Mouse (Mus musculus) midbrain, postnatal 0 days (tissue): ENCODE measurements around the gene Metrnl. TPM values are rescaled to one million over a fixed set of nuclear protein-coding genes. Genes with fewer than 3 reads are reported as not detected.
A peak's percentile ranks its signal among the peaks of the same experiment; 100 is the strongest.

Source experiments
- ATAC-seq: fragments of 200-750 bp; cut with Nextera tagmentation; 2 replicates; pipeline ENCODE4 v1.8.0; 2017; ENCODE audit warnings: moderate number of reproducible peaks, mild to moderate bottlenecking, moderate TSS enrichment, moderate library complexity; ENCODE audit not compliant: low FRiP score
- DNase-seq: peaks from one replicate; pipeline ENCODE4 v3.0.0-alpha.2; 2015; ENCODE audit warnings: low spot score
- H3K27ac ChIP-seq: fragments of 300-500 bp; sonication (generic); 2 replicates; pipeline ENCODE4 v1.5.1; 2014; ENCODE audit warnings: low read depth, mild to moderate bottlenecking, low read length, mixed read lengths
- H3K27me3 ChIP-seq: fragments of 300-500 bp; sonication (generic); 2 replicates; pipeline ENCODE4 v1.6.1; 2014; ENCODE audit warnings: low read length, control low read depth, mixed read lengths; ENCODE audit not compliant: insufficient read depth
- H3K36me3 ChIP-seq: fragments of 300-500 bp; sonication (generic); 2 replicates; pipeline ENCODE4 v1.6.1; 2014; ENCODE audit warnings: low read length, control low read depth, mixed read lengths; ENCODE audit not compliant: insufficient read depth
- H3K4me1 ChIP-seq: fragments of 300-500 bp; sonication (generic); 2 replicates; pipeline ENCODE4 v1.6.1; 2014; ENCODE audit warnings: mild to moderate bottlenecking, control low read depth, antibody characterized with exemption, low read length, mixed read lengths; ENCODE audit not compliant: insufficient read depth
- H3K4me2 ChIP-seq: fragments of 300-500 bp; sonication (generic); 2 replicates; pipeline ENCODE4 v1.6.1; 2014; ENCODE audit warnings: low read depth, mild to moderate bottlenecking, low read length, mixed read lengths; ENCODE audit not compliant: poor library complexity, severe bottlenecking
- H3K4me3 ChIP-seq: fragments of 300-500 bp; sonication (generic); 2 replicates; pipeline ENCODE4 v1.5.1; 2014; ENCODE audit warnings: low read depth, mild to moderate bottlenecking, low read length, moderate library complexity
- H3K9ac ChIP-seq: fragments of 300-500 bp; sonication (generic); replicated peaks from 2 replicates; pipeline ENCODE4 v1.6.1; 2014; ENCODE audit warnings: mild to moderate bottlenecking, low read length, moderate library complexity, mixed read lengths; ENCODE audit not compliant: poor library complexity, severe bottlenecking
- H3K9me3 ChIP-seq: fragments of 300-500 bp; sonication (generic); 2 replicates; pipeline ENCODE4 v1.6.1; 2016; ENCODE audit warnings: low read length, control low read depth
- CTCF ChIP-seq: IDR thresholded peaks from 2 replicates; pipeline ENCODE4 v1.5.1; 2016; ENCODE audit warnings: antibody characterized with exemption, mild to moderate bottlenecking
- WGBS: fragments of 180-500 bp; shearing (Covaris S2); extraction: QIAGEN DNeasy Blood & Tissue Kit; methylation state at CpG from one replicate; pipeline ENCODE4 v1.1.7; 2014; 5-methylcytosine and 5-hydroxymethylcytosine counted together
- polyA plus RNA-seq: library from polyadenylated mRNA; unstranded; fragments of >200 nt; fragmentation: Nextera tagmentation; extraction: Ambion mirVana; gene quantifications from 2 replicates; pipeline ENCODE4 v1.2.1, GENCODE M21; 2015
- total RNA-seq: library from RNA; depleted of rRNA; stranded (reverse); fragments of >200 nt; gene quantifications from 2 replicates; pipeline ENCODE4 v1.2.3, GENCODE M21; 2014

The Metrnl gene
- total and polyA plus RNA-seq, 2 experiments from 2014 or later: 12.5 to 15.8 TPM

GRCm38 (mm10) chr11:121679581-121679980 lies 21.8 kb upstream of the Metrnl start:
- DNase-seq: no peak
- H3K36me3 ChIP-seq: no peaks in the 10 kb centered on the region
- no peak for ATAC-seq
- H3K9me3 ChIP-seq: no peaks in the 10 kb centered on the region
- H3K27ac ChIP-seq: no peak overlapping the region
- no peak overlapping the region for H3K9ac ChIP-seq
- no peak for TF ChIP-seq CTCF
- H3K4me3 ChIP-seq: no peak overlapping the region
- H3K4me2 ChIP-seq: no peak overlapping the region
- H3K4me1 ChIP-seq: no peaks in the 10 kb centered on the region
- 95% methylated on average over 2 of the region's 2 CpGs for WGBS
- H3K27me3 ChIP-seq: no peaks in the 10 kb centered on the region

- ATAC-seq: no peak
- no peak for TF ChIP-seq CTCF
- Histone ChIP-seq H3K27me3 (no peaks in the 10 kb centered on the region), H3K36me3 (no peaks in the 10 kb centered on the region), H3K9me3 (no peaks in the 10 kb centered on the region), H3K4me3 (no peak overlapping the region), H3K27ac (no peak overlapping the region), H3K9ac (no peak overlapping the region), H3K4me1 (no peaks in the 10 kb centered on the region), H3K4me2 (no peak overlapping the region)
- DNase-seq: no peak
- 81% methylated on average over 5 of the region's 5 CpGs for WGBS
Observed at GRCm38 (mm10) chr11:121680750-121681149, 20.6 kb upstream of the Metrnl start.

GRCm38 (mm10) chr11:121683243-121683642 lies 18.1 kb upstream of the Metrnl start:
- H3K4me1 ChIP-seq: no peaks in the 10 kb centered on the region
- ATAC-seq (peak; percentile 41; the same call in 1 of the 2 replicates), DNase-seq (peak; percentile 67)
- no peak overlapping the region for H3K4me2 ChIP-seq
- H3K27me3 ChIP-seq: no peaks in the 10 kb centered on the region
- H3K9me3 ChIP-seq: no peaks in the 10 kb centered on the region
- H3K4me3 ChIP-seq: no peak overlapping the region
- TF ChIP-seq CTCF: no peak
- 51% methylated on average over 3 of the region's 3 CpGs for WGBS
- no peak overlapping the region for H3K27ac ChIP-seq
- H3K9ac ChIP-seq: no peak overlapping the region
- no peaks in the 10 kb centered on the region for H3K36me3 ChIP-seq

- DNase-seq: no peak
- no peak for TF ChIP-seq CTCF
- WGBS: 71% methylated on average over 6 of the region's 6 CpGs
- no peaks in the 10 kb centered on the region for H3K4me1 ChIP-seq
- no peak for ATAC-seq
- H3K9me3 ChIP-seq: no peaks in the 10 kb centered on the region
- no peak overlapping the region for H3K9ac ChIP-seq
- no peak overlapping the region for H3K4me3 ChIP-seq
- H3K4me2 ChIP-seq: no peak overlapping the region
- no peaks in the 10 kb centered on the region for H3K36me3 ChIP-seq
- H3K27me3 ChIP-seq: no peaks in the 10 kb centered on the region
- H3K27ac ChIP-seq: no peak overlapping the region
Observed at GRCm38 (mm10) chr11:121685491-121686001, 15.8 kb upstream of the Metrnl start.

- Histone ChIP-seq H3K36me3 (no peaks in the 10 kb centered on the region), H3K9ac (no peak overlapping the region), H3K4me2 (no peak overlapping the region), H3K27ac (no peak overlapping the region), H3K4me1 (no peaks in the 10 kb centered on the region), H3K9me3 (no peaks in the 10 kb centered on the region), H3K27me3 (no peaks in the 10 kb centered on the region), H3K4me3 (no peak overlapping the region)
- no peak for DNase-seq
- no peak for TF ChIP-seq CTCF
- ATAC-seq: no peak
- 84% methylated on average over 4 of the region's 4 CpGs for WGBS
Observed at GRCm38 (mm10) chr11:121686091-121686490, 15.3 kb upstream of the Metrnl start.

- Histone ChIP-seq H3K4me2 (no peak overlapping the region), H3K27ac (no peak overlapping the region), H3K4me3 (no peak overlapping the region), H3K4me1 (no peaks in the 10 kb centered on the region), H3K9ac (no peak overlapping the region), H3K27me3 (no peaks in the 10 kb centered on the region), H3K9me3 (no peaks in the 10 kb centered on the region), H3K36me3 (no peaks in the 10 kb centered on the region)
- DNase-seq (no peak), ATAC-seq (no peak)
- WGBS: 81% methylated on average over 5 of the region's 5 CpGs
- TF ChIP-seq CTCF: no peak
Observed at GRCm38 (mm10) chr11:121686674-121687073, 14.7 kb upstream of the Metrnl start.
